Mouse (Mus musculus) urinary bladder, adult 18-20 months (tissue): ENCODE data around the gene Ppfia3.
"Not testable (repeated sequence)": the region's sequence is repeated elsewhere in the genome, so short reads cannot be mapped to it uniquely, and the experiment has no call there.

Source experiments
- DNase-seq, 2 experiments: peaks; one replicate each; pipeline ENCODE4 v3.0.0; 2022; ENCODE audit warnings: low spot score in 2 of 2, mixed read lengths in 2 of 2

Ppfia3 gene

GRCm38 (mm10) chr7:45366652-45367019 is at the start of gene Ppfia3:
TSS of gene Ppfia3 (minus strand) at chr7:45367019.
- no peak for DNase-seq

- DNase-seq, result no peak
Observed at GRCm38 (mm10) chr7:45415636-45416035, 48.8 kb upstream of the Ppfia3 start.

- DNase-seq, result no peak
Observed at GRCm38 (mm10) chr7:45414740-45415224, 48.0 kb upstream of the Ppfia3 start.

GRCm38 (mm10) chr7:45413864-45414739 is 47.3 kb upstream of the Ppfia3 start:
- DNase-seq, result peak; percentile 52 to 58

GRCm38 (mm10) chr7:45413113-45413863 is 46.5 kb upstream of the Ppfia3 start, which contains the start of gene Ntf5:
TSS of gene Ntf5 (plus strand) at chr7:45413695.
- DNase-seq, result no peak

- DNase-seq, result no peak
Observed at GRCm38 (mm10) chr7:45412421-45412820, 45.6 kb upstream of the Ppfia3 start.

- no peak for DNase-seq
Observed at GRCm38 (mm10) chr7:45409497-45410163, 42.8 kb upstream of the Ppfia3 start.

GRCm38 (mm10) chr7:45408949-45409348 is 42.1 kb upstream of the Ppfia3 start:
- DNase-seq, result no peak

GRCm38 (mm10) chr7:45408351-45408750 is 41.5 kb upstream of the Ppfia3 start:
- DNase-seq, result no peak

GRCm38 (mm10) chr7:45407836-45408235 is 41.0 kb upstream of the Ppfia3 start:
- no peak for DNase-seq

GRCm38 (mm10) chr7:45406157-45407156 is 39.6 kb upstream of the Ppfia3 start:
- DNase-seq, result peak in 1 of 2 experiments; percentile 36

GRCm38 (mm10) chr7:45405091-45406075 is 38.6 kb upstream of the Ppfia3 start, which contains the start of gene Kcna7:
TSS of gene Kcna7 (plus strand) at chr7:45405653.
- peak; percentile 49 to 76 for DNase-seq

GRCm38 (mm10) chr7:45403532-45404261 is 36.9 kb upstream of the Ppfia3 start:
- DNase-seq, result peak in 1 of 2 experiments; percentile 38

- no peak for DNase-seq
Observed at GRCm38 (mm10) chr7:45401521-45402085, 34.8 kb upstream of the Ppfia3 start.

GRCm38 (mm10) chr7:45396787-45397186 is 30.0 kb upstream of the Ppfia3 start:
- DNase-seq, result no peak

- DNase-seq, result not testable (repeated sequence)
Observed at GRCm38 (mm10) chr7:45396337-45396775, 29.5 kb upstream of the Ppfia3 start.

- DNase-seq, result peak; percentile 92 to 100
Observed at GRCm38 (mm10) chr7:45395578-45396336, 28.9 kb upstream of the Ppfia3 start, which contains the start of gene Snrnp70. TSS of gene Snrnp70 (minus strand) at chr7:45395742.
